Mouse (Mus musculus) lung, postnatal 0 days (tissue): ENCODE measurements around the gene Mgat1. TPM values are rescaled to one million over a fixed set of nuclear protein-coding genes. Genes with fewer than 3 reads are reported as not detected.

Experiments
- ATAC-seq: fragments of 200-750 bp; cut with Nextera tagmentation; 2 replicates; pipeline ENCODE4 v1.8.0; 2017; ENCODE audit warnings: moderate library complexity
- DNase-seq: peaks from one replicate; pipeline ENCODE4 v3.0.0-alpha.2; 2016; ENCODE audit warnings: low spot score
- H3K27ac ChIP-seq: fragments of 300-500 bp; sonication (generic); 2 replicates; pipeline ENCODE4 v1.5.1; 2014; ENCODE audit warnings: antibody characterized with exemption, mild to moderate bottlenecking, low read length, mixed read lengths
- H3K27me3 ChIP-seq: fragments of 300-500 bp; sonication (generic); replicated peaks from 2 replicates; pipeline ENCODE4 v1.6.1; 2014; ENCODE audit warnings: low read length, mixed read lengths; ENCODE audit not compliant: insufficient read depth
- H3K36me3 ChIP-seq: fragments of 300-500 bp; sonication (generic); 2 replicates; pipeline ENCODE4 v1.6.1; 2014; ENCODE audit warnings: low read length, mixed read lengths; ENCODE audit not compliant: insufficient read depth
- H3K4me1 ChIP-seq: fragments of 300-500 bp; sonication (generic); 2 replicates; pipeline ENCODE4 v1.6.1; 2014; ENCODE audit warnings: antibody characterized with exemption, low read depth, low read length, mixed read lengths; ENCODE audit not compliant: insufficient read depth
- H3K4me2 ChIP-seq: fragments of 300-500 bp; sonication (generic); replicated peaks from 2 replicates; pipeline ENCODE4 v1.6.1; 2014; ENCODE audit warnings: low read depth, mild to moderate bottlenecking, low read length, moderate library complexity, mixed read lengths
- H3K4me3 ChIP-seq: fragments of 300-500 bp; sonication (generic); 2 replicates; pipeline ENCODE4 v1.5.1; 2014; ENCODE audit warnings: low read depth, low read length
- H3K9ac ChIP-seq: fragments of 300-500 bp; sonication (generic); replicated peaks from 2 replicates; pipeline ENCODE4 v1.6.1; 2014; ENCODE audit warnings: low read depth, mild to moderate bottlenecking
- H3K9me3 ChIP-seq: fragments of 300-500 bp; sonication (generic); 2 replicates; pipeline ENCODE4 v1.6.1; 2016; ENCODE audit warnings: low read length, mixed read lengths
- CTCF ChIP-seq: IDR thresholded peaks from 2 replicates; pipeline ENCODE4 v1.5.1; 2016; ENCODE audit warnings: antibody characterized with exemption, mild to moderate bottlenecking
- EP300 ChIP-seq: IDR thresholded peaks from 2 replicates; pipeline ENCODE4 v1.6.1; 2016; ENCODE audit warnings: antibody characterized with exemption, mild to moderate bottlenecking, control low read depth
- WGBS: fragments of 180-500 bp; shearing (Covaris S2); extraction: QIAGEN DNeasy Blood & Tissue Kit; methylation state at CpG from one replicate; pipeline ENCODE4 v1.1.7; 2014; 5-methylcytosine and 5-hydroxymethylcytosine counted together
- polyA plus RNA-seq: library from polyadenylated mRNA; unstranded; fragments of >200 nt; fragmentation: Nextera tagmentation; extraction: Ambion mirVana; gene quantifications from 2 replicates; pipeline ENCODE4 v1.2.1, GENCODE M21; 2015

The Mgat1 gene
- polyA plus RNA-seq, 1 experiment from 2014 or later = 90.2 TPM

DNA sequence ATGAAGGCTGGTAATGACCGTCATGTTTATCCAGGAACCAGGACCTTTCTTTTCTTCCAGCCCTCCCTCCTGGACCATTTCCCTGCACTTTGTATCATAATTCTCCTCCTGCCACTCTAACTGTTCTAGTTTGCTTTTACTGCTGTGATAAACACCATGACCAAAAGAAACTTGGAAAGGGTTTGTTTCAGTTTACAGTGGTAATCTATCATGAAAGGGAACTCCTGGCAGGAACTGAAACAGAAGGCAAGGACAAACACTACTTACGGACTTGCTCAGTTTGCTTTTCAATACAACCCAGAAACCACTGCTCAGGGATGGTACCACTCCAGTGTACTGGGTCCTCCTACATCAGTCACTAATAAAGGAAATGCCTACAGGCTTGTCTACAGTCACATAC, 6.5 kb upstream of the Mgat1 start:
- ATAC-seq (no peak), DNase-seq (no peak)
- TF ChIP-seq CTCF = no peak
- Histone ChIP-seq H3K36me3 (no peaks in the 10 kb centered on the region), H3K27ac (no peak overlapping the region), H3K4me1 (no peaks in the 10 kb centered on the region), H3K9me3 (no peaks in the 10 kb centered on the region), H3K27me3 (no peaks in the 10 kb centered on the region), H3K4me3 (no peak overlapping the region), H3K9ac (no peak overlapping the region), H3K4me2 (no peak overlapping the region)
- WGBS = 33% methylated on average over 2 of the region's 2 CpGs

DNA sequence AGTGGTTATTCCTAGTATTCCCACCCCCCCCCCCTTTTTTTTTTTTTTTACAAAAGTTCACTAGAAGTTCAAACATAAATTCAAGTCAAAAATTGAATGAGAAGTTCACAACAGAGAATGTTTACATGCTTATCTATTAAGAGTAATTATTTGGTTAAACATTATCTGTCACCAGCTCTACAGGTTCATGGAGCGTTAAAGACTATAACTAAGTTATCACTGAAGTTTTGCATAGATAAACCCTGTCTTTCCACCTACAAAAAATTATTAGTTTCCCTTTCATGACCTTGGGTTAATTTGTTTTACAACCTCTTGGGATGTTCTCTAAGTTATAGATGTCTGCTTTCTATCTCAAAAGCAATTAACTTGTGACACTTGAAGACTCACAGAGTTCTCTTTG, 3.7 kb upstream of the Mgat1 start:
- no peak overlapping the region for H3K4me2 ChIP-seq
- no peaks in the 10 kb centered on the region for H3K36me3 ChIP-seq
- ATAC-seq (no peak), DNase-seq (no peak)
- H3K9ac ChIP-seq = no peak overlapping the region
- 69% methylated on average over 1 of the region's 1 CpGs for WGBS
- no peaks in the 10 kb centered on the region for H3K9me3 ChIP-seq
- H3K27ac ChIP-seq = no peak overlapping the region
- H3K27me3 ChIP-seq = no peaks in the 10 kb centered on the region
- H3K4me3 ChIP-seq = no peak overlapping the region
- TF ChIP-seq EP300 (no peak), CTCF (no peak)
- peaks cover 6% of the 10 kb centered on the region; the same call in 1 of the 2 replicates for H3K4me1 ChIP-seq

DNA sequence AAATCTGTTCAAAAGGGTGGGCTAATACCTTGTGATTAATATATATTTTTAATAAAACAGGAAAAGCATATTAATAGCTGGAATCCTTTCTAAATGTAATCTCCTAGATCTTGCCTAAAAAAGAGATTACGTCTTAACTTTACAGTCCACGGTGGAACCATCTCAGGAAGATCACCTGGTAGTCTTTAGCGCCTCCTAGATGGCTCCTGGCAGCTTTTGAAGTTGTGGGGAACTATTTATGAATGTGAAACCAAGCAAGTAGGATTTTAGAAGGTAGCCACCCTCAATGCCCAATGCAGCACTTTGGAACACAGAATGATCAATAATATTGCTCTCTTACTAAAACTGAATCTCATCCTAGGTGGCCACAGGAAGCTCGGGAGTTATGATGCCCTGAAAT, 3.1 kb upstream of the Mgat1 start:
- Histone ChIP-seq H3K4me3 (no peak overlapping the region), H3K4me1 (peaks cover 6% of the 10 kb centered on the region; the same call in 1 of the 2 replicates), H3K27ac (no peak overlapping the region), H3K36me3 (no peaks in the 10 kb centered on the region), H3K27me3 (no peaks in the 10 kb centered on the region), H3K4me2 (no peak overlapping the region), H3K9ac (no peak overlapping the region), H3K9me3 (no peaks in the 10 kb centered on the region)
- 75% methylated on average over 4 of the region's 4 CpGs for WGBS
- TF ChIP-seq CTCF (no peak), EP300 (no peak)
- no peak for DNase-seq
- ATAC-seq = no peak

GRCm38 (mm10) chr11:49241471-49241870, 2.5 kb upstream of the Mgat1 start:
- H3K9ac ChIP-seq = no peak overlapping the region
- H3K9me3 ChIP-seq = no peaks in the 10 kb centered on the region
- ATAC-seq (no peak), DNase-seq (peak; percentile 37)
- H3K4me2 ChIP-seq = no peak overlapping the region
- H3K4me3 ChIP-seq = no peak overlapping the region
- no peaks in the 10 kb centered on the region for H3K36me3 ChIP-seq
- no peaks in the 10 kb centered on the region for H3K27me3 ChIP-seq
- H3K27ac ChIP-seq = no peak overlapping the region
- WGBS = 38% methylated on average over 1 of the region's 1 CpGs
- no peak for TF ChIP-seq CTCF
- TF ChIP-seq EP300 = peak; percentile 58
- H3K4me1 ChIP-seq = peaks cover 6% of the 10 kb centered on the region; the same call in 1 of the 2 replicates

DNA sequence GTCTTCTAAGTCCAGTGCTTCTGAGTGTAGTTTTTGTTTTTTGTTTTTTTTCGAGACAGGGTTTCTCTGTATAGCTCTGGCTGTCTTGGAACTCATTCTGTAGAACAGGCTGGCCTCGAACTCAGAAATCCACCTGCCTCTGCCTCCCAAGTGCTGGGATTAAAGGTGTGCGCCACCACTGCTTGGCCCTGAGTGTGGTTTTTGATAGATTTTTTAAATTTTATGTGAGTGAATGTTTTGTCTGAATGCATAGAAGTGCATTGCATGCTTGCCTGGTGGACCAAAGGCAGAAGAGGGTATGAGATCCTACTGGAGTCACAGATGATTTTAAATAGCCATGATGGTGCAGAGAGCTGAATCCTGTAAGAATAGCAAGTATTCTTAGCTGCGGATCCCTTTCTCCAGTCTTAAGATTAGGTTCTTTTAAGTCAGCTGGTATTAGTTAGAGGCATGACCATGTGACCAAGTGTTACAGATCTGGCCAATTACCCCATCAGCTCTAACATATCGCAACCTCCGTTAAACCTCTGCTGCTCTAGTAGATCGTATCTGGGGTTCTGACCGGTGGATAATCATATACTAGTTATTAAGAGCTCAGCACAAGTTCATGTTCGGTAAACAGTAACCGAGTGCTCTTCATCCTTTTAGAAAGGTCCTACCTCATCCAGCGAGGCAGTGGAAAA, 906 bp upstream of the Mgat1 start:
- Histone ChIP-seq H3K9ac (no peak overlapping the region), H3K4me3 (peak overlapping the region; percentile 52), H3K4me2 (peak overlapping the region; percentile 64), H3K9me3 (no peaks in the 10 kb centered on the region), H3K36me3 (no peaks in the 10 kb centered on the region), H3K4me1 (peaks cover 18% of the 10 kb centered on the region; the same call in 1 of the 2 replicates), H3K27ac (peak overlapping the region; percentile 95; the same call in 1 of the 2 replicates), H3K27me3 (no peaks in the 10 kb centered on the region)
- WGBS = 20% methylated on average over 11 of the region's 11 CpGs
- no peak for ATAC-seq
- TF ChIP-seq CTCF (no peak), EP300 (no peak)
- peak; percentile 65 for DNase-seq

DNA sequence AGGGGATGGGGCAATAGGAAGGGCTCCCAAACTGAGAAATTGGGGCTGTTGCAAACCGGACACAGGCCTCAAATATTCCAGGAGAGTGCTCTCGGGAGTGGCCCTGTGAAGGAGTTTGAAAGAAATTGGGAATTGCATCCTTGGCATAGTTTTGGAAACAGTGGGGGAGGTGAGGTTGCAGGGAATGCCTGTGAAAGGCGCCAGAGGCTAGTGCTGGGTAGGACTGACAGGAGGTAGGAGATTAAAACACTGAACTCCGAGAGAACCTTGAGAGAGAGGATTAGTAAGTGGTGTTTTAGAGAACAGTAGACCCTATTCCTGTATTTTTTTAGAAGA, 572 bp downstream of the Mgat1 start:
- H3K4me2 ChIP-seq = peak overlapping the region; percentile 64
- peaks cover 28% of the 10 kb centered on the region for H3K4me1 ChIP-seq
- H3K9me3 ChIP-seq = no peaks in the 10 kb centered on the region
- no peak for TF ChIP-seq CTCF
- peak; percentile 11; the same call in 1 of the 2 replicates for TF ChIP-seq EP300
- peak overlapping the region; percentile 52 for H3K4me3 ChIP-seq
- no peak for DNase-seq
- WGBS = 0% methylated on average over 4 of the region's 4 CpGs
- peak overlapping the region; percentile 23; the same call in 1 of the 2 replicates for H3K9ac ChIP-seq
- ATAC-seq = no peak
- no peaks in the 10 kb centered on the region for H3K27me3 ChIP-seq
- peak overlapping the region; percentile 95 for H3K27ac ChIP-seq
- no peaks in the 10 kb centered on the region for H3K36me3 ChIP-seq
